Mouse (Mus musculus) liver, adult 2 months (tissue): Measurements from ENCODE around the gene Klhl8.
A peak's percentile ranks its signal among the peaks of the same experiment; 100 is the strongest.

ENCODE experiments used
- CTCF ChIP-seq: fragments of 200-500 bp; IDR thresholded peaks from 2 replicates; pipeline ENCODE4 v1.5.1; 2011; ENCODE audit warnings: low read depth, low read length, control low read depth
- POLR2A ChIP-seq: fragments of 200-500 bp; IDR thresholded peaks from 2 replicates; pipeline ENCODE4 v1.6.1; 2011; ENCODE audit warnings: low read length, control low read depth; ENCODE audit not compliant: insufficient read depth; ENCODE audit errors: extremely low read depth

- TF ChIP-seq POLR2A, result no peak
- peak; percentile 62; the same call in 1 of the 2 replicates for TF ChIP-seq CTCF
These were observed 15.3 kb upstream of the Klhl8 start for GRCm38 (mm10) chr5:103926398-103926797.
